Mouse (Mus musculus) R1 (cell line): ENCODE data around the gene Olr1.
"Not testable (repeated sequence)": the region's sequence is repeated elsewhere in the genome, so short reads cannot be mapped to it uniquely, and the experiment has no call there.

Experiments used
- DNase-seq: peaks from one replicate; pipeline ENCODE4 v3.0.0-alpha.2; 2018; ENCODE audit warnings: low read depth, low spot score

The Olr1 gene

GRCm38 (mm10) chr6:129512367-129512766, 5.4 kb upstream of the Olr1 start, which contains the start of gene Tmem52b:
Tmem52b (plus strand) TSS chr6:129512555.
- DNase-seq = no peak

GRCm38 (mm10) chr6:129510120-129510911, 3.4 kb upstream of the Olr1 start:
- no peak for DNase-seq

DNA sequence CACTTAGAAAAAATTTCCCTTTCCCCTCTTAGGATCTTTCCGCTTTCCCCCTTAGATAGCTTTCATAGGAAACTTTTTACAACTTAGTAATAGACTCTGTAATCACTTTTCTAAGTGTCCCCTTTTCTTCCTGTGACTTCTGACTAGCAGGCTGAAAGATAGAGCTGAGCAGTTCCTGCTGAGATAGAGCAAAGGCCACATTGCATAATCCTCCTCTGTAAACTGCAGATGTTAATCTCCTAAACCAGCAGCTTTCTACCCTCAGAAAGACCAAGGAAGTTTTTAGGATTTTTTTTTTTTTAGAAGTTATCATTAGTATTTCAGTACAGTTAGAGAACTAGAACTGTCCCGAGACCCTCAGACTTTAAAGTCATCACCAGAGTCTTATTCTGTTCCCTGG, 3.5 kb downstream of the Olr1 start:
- no peak for DNase-seq

- DNase-seq = not testable (repeated sequence)
These were observed 7.4 kb downstream of the Olr1 start for GRCm38 (mm10) chr6:129499516-129499915.

DNA sequence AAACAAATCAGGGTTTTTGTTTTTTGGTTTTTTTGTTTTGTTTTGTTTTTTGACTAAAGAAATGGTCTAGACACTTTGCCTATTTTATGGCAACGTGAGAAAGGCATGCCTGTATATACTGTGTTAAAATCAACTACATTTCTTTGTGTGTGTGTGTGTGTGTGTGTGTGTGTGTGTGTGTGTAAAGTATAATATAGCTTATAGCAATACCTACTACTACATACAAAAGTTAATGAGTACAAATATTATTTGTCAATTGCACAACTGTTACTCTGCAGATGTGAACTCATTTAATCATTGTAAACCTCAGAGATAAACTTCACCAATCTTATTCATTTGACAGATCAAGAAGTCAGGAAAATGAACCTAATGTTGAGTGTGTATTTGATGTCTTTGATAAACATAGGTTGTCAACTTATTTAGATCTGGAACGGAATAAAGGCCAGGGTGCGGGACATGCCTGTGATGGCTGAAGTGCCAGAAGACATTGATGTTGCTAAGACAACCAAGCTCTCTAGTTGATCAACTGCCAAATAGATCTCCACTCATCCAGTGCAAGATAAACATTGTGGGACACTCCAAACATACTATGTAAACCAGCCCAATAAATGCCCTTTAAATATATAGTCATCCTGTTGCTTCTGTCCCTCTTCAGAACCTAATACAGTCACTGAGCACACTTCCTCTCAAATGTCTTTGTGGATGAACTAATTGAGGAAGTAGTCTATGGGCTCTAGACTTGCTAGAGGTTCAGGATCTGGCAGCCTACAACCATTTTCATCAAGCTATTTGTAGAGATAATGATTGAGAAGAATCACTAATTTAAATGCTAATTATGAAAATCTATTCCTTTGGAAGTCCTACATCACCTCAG, 9.4 kb downstream of the Olr1 start:
- no peak for DNase-seq

- DNase-seq = no peak
These were observed 12.0 kb downstream of the Olr1 start for GRCm38 (mm10) chr6:129494924-129495323.

GRCm38 (mm10) chr6:129480089-129480958, 26.6 kb downstream of the Olr1 start:
- DNase-seq = no peak

DNA sequence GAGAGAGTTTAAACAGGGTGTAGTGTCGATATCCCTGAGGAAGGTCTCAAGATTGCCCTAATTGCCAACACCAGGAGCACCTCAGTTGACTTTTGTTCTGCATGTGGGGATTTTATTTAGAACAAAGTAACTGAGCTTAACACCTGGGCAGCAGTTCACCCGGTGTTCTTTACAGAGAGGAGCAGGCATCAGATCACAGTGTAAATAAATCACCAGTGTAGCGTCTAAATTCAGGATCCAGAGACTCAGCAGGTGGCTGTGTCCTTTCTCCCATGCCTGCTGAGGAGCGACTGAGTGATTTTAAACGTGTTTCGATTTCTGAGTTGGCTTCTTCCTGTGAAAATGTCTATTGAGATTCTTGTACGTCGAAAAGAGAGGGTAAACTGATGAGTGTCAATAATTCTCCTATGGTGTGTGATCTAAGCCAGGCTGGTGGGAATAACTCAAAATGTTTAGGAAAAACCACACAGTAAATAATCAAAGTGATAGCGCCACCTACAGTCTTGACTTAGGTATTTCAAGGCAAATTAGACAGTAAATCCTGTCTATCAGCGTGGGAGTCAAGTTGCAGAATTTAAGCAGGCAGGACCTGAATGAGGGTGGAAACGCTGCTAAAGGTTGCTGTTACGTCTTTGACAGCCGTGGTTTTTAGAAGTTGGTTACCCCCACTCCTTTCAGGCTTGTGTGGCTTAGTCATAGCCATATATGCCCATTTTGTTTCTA, 30.4 kb downstream of the Olr1 start:
- DNase-seq = peak; percentile 54

- DNase-seq = no peak
These were observed 34.3 kb downstream of the Olr1 start for GRCm38 (mm10) chr6:129472627-129473026.

- no peak for DNase-seq
These were observed 35.6 kb downstream of the Olr1 start for GRCm38 (mm10) chr6:129471386-129471785.

DNA sequence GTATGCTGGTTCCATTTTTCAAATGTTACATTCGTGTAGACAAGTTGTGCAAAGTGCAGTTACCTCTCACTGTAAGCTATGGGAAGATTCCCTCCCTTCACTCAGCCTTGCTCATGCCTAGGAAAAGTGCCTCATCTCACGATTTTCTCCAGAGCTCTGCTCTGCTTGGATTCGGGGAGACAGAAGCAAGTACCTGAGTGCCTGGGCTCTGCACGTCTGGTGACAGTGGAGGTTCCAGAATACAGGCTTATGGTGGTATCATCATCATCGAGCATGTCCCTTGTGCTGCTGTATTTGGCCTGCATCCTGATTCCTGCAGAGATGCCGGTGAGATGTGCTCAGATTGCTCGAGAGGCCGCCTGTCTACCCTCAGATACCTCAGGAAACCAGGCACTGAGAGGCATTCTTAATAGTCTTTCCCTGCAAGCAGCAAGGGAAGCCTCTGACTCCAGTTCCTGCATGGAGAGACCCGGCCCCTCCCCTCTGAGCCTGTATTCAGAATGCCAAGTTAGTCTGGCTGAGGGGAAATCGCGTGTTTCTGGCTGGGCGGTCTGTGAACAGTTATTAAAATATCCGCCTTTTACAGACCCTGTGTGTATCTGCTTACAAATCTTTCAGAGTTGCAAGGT, 55.4 kb downstream of the Olr1 start, which contains the start of gene Clec1a:
Clec1a (minus strand) TSS at position 590 of the 629 bp plus-strand sequence.
- DNase-seq = no peak

DNA sequence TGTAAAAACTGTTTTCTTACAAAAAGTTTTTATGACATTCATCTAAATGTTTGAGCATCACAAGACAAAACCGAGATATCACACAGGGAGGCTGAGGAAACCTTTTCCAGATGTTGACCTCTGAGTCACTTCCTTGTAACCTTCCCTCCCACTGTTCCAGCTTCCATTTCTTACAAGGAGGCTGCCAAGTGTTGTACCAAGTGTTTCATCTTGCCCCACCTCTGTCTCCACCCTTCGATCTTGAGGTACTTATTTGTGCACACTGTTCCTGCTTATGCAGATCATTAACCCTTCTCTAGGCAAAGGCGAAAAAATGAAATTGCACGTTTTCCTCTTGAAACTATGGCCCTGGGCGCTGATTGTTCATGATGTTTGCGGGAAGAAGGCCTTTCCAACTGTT, 57.2 kb downstream of the Olr1 start:
- DNase-seq = peak; percentile 16

DNA sequence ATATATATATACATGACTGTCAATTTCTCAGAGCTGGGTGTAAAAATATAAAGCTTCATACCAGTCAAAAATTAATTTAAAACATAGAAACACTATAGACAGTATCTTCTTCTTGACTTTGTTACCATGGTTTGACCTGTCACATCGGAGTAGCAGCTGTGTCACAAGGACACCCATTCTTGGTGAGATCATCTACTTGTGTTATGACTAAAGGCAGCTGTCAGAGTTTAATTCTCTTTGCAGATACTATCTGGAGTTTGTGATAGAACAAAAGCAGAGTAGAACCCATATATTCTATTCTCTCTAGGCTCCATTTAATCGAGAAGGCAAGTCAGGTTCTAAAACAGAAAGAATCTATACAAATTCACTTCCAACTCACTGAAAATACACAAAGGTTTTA, 68.9 kb downstream of the Olr1 start:
- DNase-seq = no peak

DNA sequence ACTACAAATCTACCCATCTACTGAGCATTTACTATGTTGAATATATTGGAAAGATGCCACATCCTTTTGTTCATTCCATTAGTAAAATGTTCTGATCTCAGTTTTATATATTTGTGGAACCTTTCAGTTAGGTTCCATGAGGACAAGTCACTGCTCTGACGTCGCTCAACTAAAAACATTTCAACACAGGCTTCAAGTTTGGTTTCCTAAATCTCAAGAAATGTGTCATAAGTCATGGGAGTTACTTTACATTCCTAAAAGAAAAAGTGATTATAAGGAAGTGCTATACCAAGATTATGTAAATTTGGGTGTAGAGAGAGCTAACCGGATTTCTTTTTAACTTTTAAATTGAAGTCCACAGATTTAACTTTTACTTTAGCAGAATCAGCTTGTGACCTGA, 70.9 kb downstream of the Olr1 start:
- DNase-seq = no peak
